7 mouse cellular contexts compared by ENCODE assay signal in genomic region chr1:186712802-186713471, GRCm38 (mm10). TPM values are rescaled to one million over a fixed set of nuclear protein-coding genes. Genes with fewer than 3 reads are reported as not detected.
DNase-seq lines count a peak whose midpoint lies in the region; ATAC-seq lines count a peak whose summit lies in the region.

No protein-coding gene starts in this region.

- no peak overlapping the region for H3K9ac ChIP-seq in kidney, embryonic 16.5 days (replicated peaks; ENCODE audit: low read length)
- no peak overlapping the region for H3K9ac ChIP-seq in embryonic facial prominence, embryonic 11.5 days (replicated peaks; ENCODE audit: low read length)

- no peak for ATAC-seq in kidney, embryonic 16.5 days (ENCODE audit: low FRiP score, low TSS enrichment)
- ATAC-seq in embryonic facial prominence, embryonic 11.5 days (replicated peaks; ENCODE audit: insufficient number of reproducible peaks, low FRiP score, low TSS enrichment, low read depth): no peak

- peaks cover 10% of the 10 kb centered on the region for H3K36me3 ChIP-seq in kidney, embryonic 16.5 days (ENCODE audit: insufficient read depth, low read length)
- H3K36me3 ChIP-seq in embryonic facial prominence, embryonic 11.5 days (replicated peaks; ENCODE audit: control insufficient read depth, insufficient read depth, low read depth, low read length): no peaks in the 10 kb centered on the region

- H3K9me3 ChIP-seq in kidney, embryonic 16.5 days (ENCODE audit: low read length): no peaks in the 10 kb centered on the region
- no peaks in the 10 kb centered on the region for H3K9me3 ChIP-seq in embryonic facial prominence, embryonic 11.5 days (replicated peaks; ENCODE audit: control insufficient read depth, low read length)

- H3K27me3 ChIP-seq in kidney, embryonic 16.5 days (ENCODE audit: insufficient read depth, low read length): no peaks in the 10 kb centered on the region
- no peaks in the 10 kb centered on the region for H3K27me3 ChIP-seq in embryonic facial prominence, embryonic 11.5 days (ENCODE audit: control insufficient read depth, insufficient read depth, low read length)

- H3K4me2 ChIP-seq in kidney, embryonic 16.5 days (replicated peaks; ENCODE audit: low read depth, low read length): no peak overlapping the region
- no peak overlapping the region for H3K4me2 ChIP-seq in embryonic facial prominence, embryonic 11.5 days (ENCODE audit: low read depth, low read length)

- H3K4me3 ChIP-seq in kidney, embryonic 16.5 days (ENCODE audit: low read length): no peak overlapping the region
- H3K4me3 ChIP-seq in embryonic facial prominence, embryonic 11.5 days (ENCODE audit: low read depth, low read length): no peak overlapping the region

- 0 out of 2 replicates have a peak, but pooled peaks cover 6% of the 10 kb centered on the region for H3K4me1 ChIP-seq in kidney, embryonic 16.5 days (ENCODE audit: insufficient read depth, low read length)
- H3K4me1 ChIP-seq in embryonic facial prominence, embryonic 11.5 days (ENCODE audit: control insufficient read depth, insufficient read depth, low read length): no peaks in the 10 kb centered on the region

- 2% methylated on average over 3 of the region's 3 CpGs for WGBS in kidney, embryonic 16.5 days
- WGBS in embryonic facial prominence, embryonic 11.5 days: 3% methylated on average over 3 of the region's 3 CpGs

- peak; percentile 67 for DNase-seq in kidney, postnatal 10 days
- peak; percentile 10 to 35 for DNase-seq in B cell, adult 2 months
- DNase-seq in ES-CJ7 (ENCODE audit: low read depth, low spot score): peak; percentile 49
- DNase-seq in embryonic facial prominence, embryonic 11.5 days (ENCODE audit: low spot score): peak; percentile 78
- DNase-seq in lung, postnatal 14 days: peak; percentile 62
- no peak for DNase-seq in adrenal gland, adult 2 months

- no peak overlapping the region for H3K27ac ChIP-seq in kidney, embryonic 16.5 days (ENCODE audit: low read length)
- H3K27ac ChIP-seq in embryonic facial prominence, embryonic 11.5 days (replicated peaks; ENCODE audit: low read depth, low read length): no peak overlapping the region

RNA-seq across cellular contexts. Expression of gene Tgfb2, which starts 7.1 kb away (rescaled TPM):
- polyA plus RNA-seq in kidney, embryonic 16.5 days (2015; fragmentation: Nextera tagmentation; extraction: Ambion mirVana): 17.5 and 20.6 TPM in 2 replicates
- 38.5 and 53.7 TPM in 2 replicates for polyA plus RNA-seq in embryonic facial prominence, embryonic 11.5 days (2014; fragmentation: Nextera tagmentation; extraction: Ambion mirVana)
- total RNA-seq in adrenal gland, adult 2 months (2021): 1 to 10 TPM; 1.7 to 2.6 TPM
- 0.95 and 1.1 TPM in 2 replicates for polyA plus RNA-seq in adrenal gland, adult 2 months (2012; rRNA removed)

RNA-seq across cellular contexts. Expression of gene Rrp15, which starts 36.2 kb away (rescaled TPM):
- polyA plus RNA-seq in kidney, embryonic 16.5 days (2015; fragmentation: Nextera tagmentation; extraction: Ambion mirVana): 69.3 and 73.1 TPM in 2 replicates
- 86.4 and 87.4 TPM in 2 replicates for polyA plus RNA-seq in embryonic facial prominence, embryonic 11.5 days (2014; fragmentation: Nextera tagmentation; extraction: Ambion mirVana)
- 10 to 100 TPM; 23.6 to 26.0 TPM for total RNA-seq in adrenal gland, adult 2 months (2021)
- polyA plus RNA-seq in adrenal gland, adult 2 months (2012; rRNA removed): 1.3 TPM in 2 replicates

Comparison
In these comparisons a context has a peak if more than half of its experiments do, and no peak if none do; other contexts are left out.
1. RNA of gene Rrp15, which starts 36.2 kb away (polyA plus RNA-seq): 86.4 to 87.4 TPM in embryonic facial prominence, embryonic 11.5 days and 69.3 to 73.1 TPM in kidney, embryonic 16.5 days; 1.3 TPM in adrenal gland, adult 2 months; every median in the first group is over 10 times any median in the second.